Mouse (Mus musculus) CH12.LX (cell line): ENCODE data around the gene Bves. TPM values are rescaled to one million over a fixed set of nuclear protein-coding genes. Genes with fewer than 3 reads are reported as not detected.

ENCODE experiments used
- DNase-seq: peaks from one replicate; pipeline ENCODE4 v3.0.0-alpha.2; 2013; ENCODE audit errors: extremely low read depth
- H3K27ac ChIP-seq: 2 replicates; pipeline ENCODE4 v1.5.1; 2012; ENCODE audit warnings: low read depth, mild to moderate bottlenecking, control low read depth, moderate library complexity; ENCODE audit not compliant: insufficient read depth
- H3K27me3 ChIP-seq: replicated peaks from 2 replicates; pipeline ENCODE3; 2012; ENCODE audit warnings: inconsistent platforms
- H3K36me3 ChIP-seq, 2 experiments: replicated peaks in 1 of 2; 2 replicates each; pipeline versions ENCODE3 to v1.6.1; 2012; ENCODE audit warnings: inconsistent platforms in 1 of 2, low read length in 1 of 2, mild to moderate bottlenecking in 1 of 2, mixed read lengths in 1 of 2, moderate library complexity in 1 of 2; ENCODE audit not compliant: control insufficient read depth in 1 of 2, insufficient read depth in 1 of 2
- H3K4me1 ChIP-seq, 2 experiments: 2 replicates each; pipeline ENCODE4 v1.6.1; 2012; ENCODE audit warnings: inconsistent platforms in 1 of 2, moderate library complexity in 1 of 2; ENCODE audit not compliant: insufficient read depth in 2 of 2, control insufficient read depth in 1 of 2
- H3K4me2 ChIP-seq: 2 replicates; pipeline ENCODE4 v1.6.1; 2012; ENCODE audit warnings: low read depth, mild to moderate bottlenecking, control low read depth; ENCODE audit not compliant: poor library complexity, insufficient read depth, severe bottlenecking
- H3K4me3 ChIP-seq, 3 experiments: fragments of 150-350 bp in 1 of 3; sonication (generic) in 1 of 3; replicated peaks in 1 of 3; 2 replicates each; pipeline versions ENCODE3 to v1.5.1; 2011 to 2012; ENCODE audit warnings: low read depth in 2 of 3, low read length in 2 of 3, mild to moderate bottlenecking in 2 of 3, moderate library complexity in 2 of 3, control low read depth in 1 of 3, improper control_type of control experiment in 1 of 3, inconsistent platforms in 1 of 3, mixed read lengths in 1 of 3; ENCODE audit not compliant: poor library complexity in 1 of 3
- H3K79me2 ChIP-seq: replicated peaks from 2 replicates; pipeline ENCODE4 v1.6.1; 2012; ENCODE audit warnings: mild to moderate bottlenecking, moderate library complexity; ENCODE audit not compliant: control insufficient read depth, poor library complexity, insufficient read depth, severe bottlenecking; ENCODE audit errors: extremely low read depth
- H3K9ac ChIP-seq: 2 replicates; pipeline ENCODE4 v1.6.1; 2012; ENCODE audit warnings: low read depth, mild to moderate bottlenecking, control low read depth, moderate library complexity; ENCODE audit not compliant: insufficient read depth
- H3K9me3 ChIP-seq: replicated peaks from 2 replicates; pipeline ENCODE3; 2012; ENCODE audit warnings: low read length, inconsistent platforms, mixed read lengths
- BHLHE40 ChIP-seq: IDR thresholded peaks from 2 replicates; pipeline ENCODE4 v1.6.1; 2011; ENCODE audit warnings: mild to moderate bottlenecking, low read depth, low read length, improper control_type of control experiment
- CHD1 ChIP-seq: IDR thresholded peaks from 2 replicates; pipeline ENCODE4 v1.6.1; 2012; ENCODE audit warnings: low read depth, low read length, improper control_type of control experiment, inconsistent platforms
- ELF1 ChIP-seq: IDR thresholded peaks from 2 replicates; pipeline ENCODE4 v1.6.1; 2014; ENCODE audit warnings: low read depth, mild to moderate bottlenecking, inconsistent platforms, low read length, improper control_type of control experiment
- EP300 ChIP-seq: IDR thresholded peaks from 2 replicates; pipeline ENCODE4 v1.6.1; 2011; ENCODE audit warnings: low read length, improper control_type of control experiment
- HCFC1 ChIP-seq: IDR thresholded peaks from 2 replicates; pipeline ENCODE4 v1.6.1; 2012; ENCODE audit warnings: low read depth, mild to moderate bottlenecking, inconsistent platforms, low read length, improper control_type of control experiment
- JUND ChIP-seq: conservative IDR thresholded peaks from 2 replicates; pipeline ENCODE4 v1.6.1; 2011; ENCODE audit warnings: low read depth, low read length, improper control_type of control experiment
- MAFK ChIP-seq: IDR thresholded peaks from 2 replicates; pipeline ENCODE4 v1.6.1; 2011; ENCODE audit warnings: low read length, improper control_type of control experiment; ENCODE audit not compliant: insufficient replicate concordance
- MAX ChIP-seq: IDR thresholded peaks from 2 replicates; pipeline ENCODE4 v1.6.1; 2011; ENCODE audit warnings: low read length, improper control_type of control experiment
- MAZ ChIP-seq: IDR thresholded peaks from 2 replicates; pipeline ENCODE4 v1.6.1; 2012; ENCODE audit warnings: low read depth, mild to moderate bottlenecking, inconsistent platforms, low read length, improper control_type of control experiment, moderate library complexity
- MXI1 ChIP-seq: IDR thresholded peaks from 2 replicates; pipeline ENCODE4 v1.6.1; 2011; ENCODE audit warnings: mild to moderate bottlenecking, low read depth, low read length, improper control_type of control experiment
- PAX5 ChIP-seq: IDR thresholded peaks from 2 replicates; pipeline ENCODE4 v1.6.1; 2012; ENCODE audit warnings: low read length, inconsistent platforms, mixed read lengths
- POLR2AphosphoS2 ChIP-seq: IDR thresholded peaks from 2 replicates; pipeline ENCODE4 v1.6.1; 2011; ENCODE audit warnings: low read depth, low read length, improper control_type of control experiment
- RAD21 ChIP-seq: IDR thresholded peaks from 2 replicates; pipeline ENCODE4 v1.6.1; 2011; ENCODE audit warnings: low read depth, mild to moderate bottlenecking, low read length, improper control_type of control experiment, moderate library complexity
- SMC3 ChIP-seq: IDR thresholded peaks from 2 replicates; pipeline ENCODE4 v1.6.1; 2011; ENCODE audit warnings: low read depth, low read length, improper control_type of control experiment
- USF1 ChIP-seq: IDR thresholded peaks from 2 replicates; pipeline ENCODE4 v1.6.1; 2014; ENCODE audit warnings: low read depth, mild to moderate bottlenecking, inconsistent platforms, low read length, improper control_type of control experiment
- ZC3H11A ChIP-seq: IDR thresholded peaks from 2 replicates; pipeline ENCODE4 v1.6.1; 2012; ENCODE audit warnings: low read depth, mild to moderate bottlenecking, inconsistent platforms, low read length, improper control_type of control experiment
- ZKSCAN1 ChIP-seq: IDR thresholded peaks from 2 replicates; pipeline ENCODE4 v1.6.1; 2012; ENCODE audit warnings: low read depth, inconsistent platforms, low read length, improper control_type of control experiment, borderline replicate concordance
- ZNF384 ChIP-seq: IDR thresholded peaks from 2 replicates; pipeline ENCODE4 v1.6.1; 2012; ENCODE audit warnings: low read depth, low read length, improper control_type of control experiment, inconsistent platforms
- dilution Hi-C: fragments of 300-500 bp; cut with MboI; formaldehyde crosslinking; loops from 2 replicates; pipeline ENCODE4 v1.14.3; 2020; ENCODE audit warnings: low sequenced_read_pairs; ENCODE audit not compliant: extremely low pct_unique_long_range_greater_than_20kb, extremely low pct_ligation_motif_present
- in situ Hi-C: fragments of 300-500 bp; cut with MboI; formaldehyde crosslinking; loops from 3 replicates; pipeline ENCODE4 v1.14.3; 2019; ENCODE audit warnings: low sequenced_read_pairs, low pct_ligation_motif_present, low pct_unique_long_range_greater_than_20kb, mixed read lengths
- polyA plus RNA-seq: library from polyadenylated mRNA; unstranded; fragments of >175 nt; gene quantifications from 2 replicates; pipeline ENCODE4 v1.2.1, GENCODE M21; 2012; ENCODE audit warnings: low read depth; ENCODE audit not compliant: insufficient read length
- total RNA-seq, 2 experiments: library from RNA; depleted of rRNA; stranded (reverse); fragments of 300-350 nt in 1 of 2; fragments of >200 nt in 1 of 2; gene quantifications; 2 replicates each; pipeline ENCODE4 v1.2.3; 2012 to 2014

Gene Bves
- total and polyA plus RNA-seq, 3 experiments: not detected

DNA sequence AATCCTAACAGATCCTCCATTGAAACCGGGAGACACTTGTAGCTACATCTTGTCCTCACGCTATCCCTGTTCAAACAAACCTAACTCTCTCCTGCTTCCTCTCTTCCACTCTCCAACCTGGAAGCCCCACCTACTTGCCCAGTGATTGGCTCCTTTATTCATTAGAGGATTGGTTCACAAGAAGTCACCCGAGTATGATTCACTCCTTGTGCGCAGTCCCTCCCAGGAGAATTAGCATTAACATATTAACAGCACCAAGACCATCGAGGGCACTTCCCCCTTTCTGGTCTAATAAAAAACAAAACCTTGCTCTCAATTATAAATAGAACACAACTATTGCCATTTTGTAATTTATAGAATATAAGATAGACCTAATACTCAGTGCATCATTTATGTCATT is 40.5 kb upstream of the Bves start:
- in situ Hi-C loops (no loop called here), dilution Hi-C loops (no loop called here)
- TF ChIP-seq ZC3H11A (no peak), HCFC1 (no peak), BHLHE40 (peak; percentile 70), RAD21 (no peak), MAZ (no peak)
- H3K27ac ChIP-seq: no peak overlapping the region
- H3K27me3 ChIP-seq: no peaks in the 10 kb centered on the region
- H3K4me1 ChIP-seq: peaks cover 0 to 7% of the 10 kb centered on the region in 2 experiments; a peak in 1 of 4 replicates
- no peaks in the 10 kb centered on the region for H3K79me2 ChIP-seq
- no peaks in the 10 kb centered on the region for H3K36me3 ChIP-seq
- peak; percentile 53 for DNase-seq
- H3K9ac ChIP-seq: no peak overlapping the region
- no peak overlapping the region for H3K4me3 ChIP-seq
- no peaks in the 10 kb centered on the region for H3K9me3 ChIP-seq
- no peak overlapping the region for H3K4me2 ChIP-seq

DNA sequence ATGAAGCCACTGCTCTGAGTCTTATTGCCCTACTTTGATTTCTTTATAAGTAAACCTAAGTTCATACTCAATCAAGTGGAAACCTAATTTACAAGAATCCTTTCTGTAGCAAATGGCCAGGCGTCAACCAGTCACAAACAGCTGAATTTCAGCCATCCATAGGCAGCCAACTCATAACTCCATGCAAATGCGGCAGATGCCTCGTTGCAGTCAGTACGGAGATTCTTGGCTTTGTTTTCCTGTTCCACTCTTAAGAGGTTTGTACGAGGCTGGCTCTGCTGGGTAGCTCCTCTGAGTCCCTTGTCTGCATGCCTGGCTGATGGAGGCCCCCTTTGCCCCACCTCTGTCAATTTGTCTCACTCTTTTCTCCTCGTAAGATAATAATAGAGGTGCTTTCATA is 37.1 kb upstream of the Bves start:
- no peak overlapping the region for H3K27ac ChIP-seq
- H3K4me1 ChIP-seq: peaks cover 0 to 7% of the 10 kb centered on the region in 2 experiments; a peak in 1 of 4 replicates
- no peak for TF ChIP-seq MAX
- no peak for TF ChIP-seq ZKSCAN1
- no peak for TF ChIP-seq MAFK
- no peak for TF ChIP-seq USF1
- no peak for TF ChIP-seq SMC3
- TF ChIP-seq MXI1: no peak
- TF ChIP-seq JUND: no peak
- TF ChIP-seq PAX5: no peak
- TF ChIP-seq POLR2AphosphoS2: no peak
- no peak for TF ChIP-seq BHLHE40
- TF ChIP-seq ELF1: no peak
- no peak for TF ChIP-seq ZNF384
- no peak for TF ChIP-seq CHD1
- no peak for TF ChIP-seq EP300
- TF ChIP-seq ZC3H11A: no peak
- in situ Hi-C loops: no loop called here
- no peak for DNase-seq
- H3K9ac ChIP-seq: no peak overlapping the region
- dilution Hi-C loops: no loop called here
- H3K27me3 ChIP-seq: no peaks in the 10 kb centered on the region
- no peaks in the 10 kb centered on the region for H3K79me2 ChIP-seq
- H3K4me2 ChIP-seq: no peak overlapping the region; the same call in 1 of the 2 replicates
- no peaks in the 10 kb centered on the region for H3K36me3 ChIP-seq
- H3K9me3 ChIP-seq: no peaks in the 10 kb centered on the region
- no peak overlapping the region for H3K4me3 ChIP-seq
